Mouse (Mus musculus) cerebellum, adult 2 months (tissue): ENCODE results near the gene Hist2h2ab.

Experiments used
- CTCF ChIP-seq: fragments of 200-500 bp; IDR thresholded peaks from 2 replicates; pipeline ENCODE4 v1.5.1; 2011; ENCODE audit warnings: low read depth, mild to moderate bottlenecking, control low read depth, low read length, moderate library complexity, borderline replicate concordance; ENCODE audit not compliant: insufficient read depth
- POLR2A ChIP-seq: fragments of 200-500 bp; IDR thresholded peaks from 2 replicates; pipeline ENCODE4 v1.6.1; 2011; ENCODE audit warnings: low read length, control low read depth, borderline replicate concordance; ENCODE audit not compliant: insufficient read depth

- TF ChIP-seq POLR2A (no peak), CTCF (no peak)
Measured at GRCm38 (mm10) chr3:96236834-96237334, 17.2 kb downstream of the Hist2h2ab start.
